ENCODE assay signal across 14 mouse cellular contexts in the genomic region with DNA sequence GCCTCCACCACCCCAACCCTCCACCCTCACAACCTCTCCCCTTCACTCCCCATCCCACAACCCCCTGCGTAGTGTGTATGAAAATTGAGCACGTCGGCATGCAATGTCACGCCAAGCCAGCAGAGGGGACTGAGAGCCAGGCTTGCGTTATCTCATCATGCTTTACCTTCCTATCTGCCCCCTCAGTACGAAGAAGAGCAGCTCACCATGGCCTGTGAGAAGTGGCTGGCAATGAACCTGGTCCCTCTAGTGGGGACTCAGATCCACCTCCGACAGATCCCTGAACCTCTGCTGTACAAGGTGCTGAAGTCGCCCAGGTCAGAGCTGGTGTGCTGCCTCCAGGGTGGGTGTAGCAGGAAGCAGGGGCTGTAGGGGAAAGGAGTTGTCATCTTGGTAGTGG. TPM values are rescaled to one million over a fixed set of nuclear protein-coding genes. Genes with fewer than 3 reads are reported as not detected.
DNase-seq lines count a peak whose midpoint lies in the region; ATAC-seq and TF ChIP-seq lines count a peak whose summit lies in the region.
"Had no signal": no experiment of that assay in that cellular context is flagged by ENCODE, and none has a peak within 500 bp of the region (broad histone marks: within the 10 kb centered on the region; RNA-seq: fewer than 3 reads in every experiment).

No protein-coding gene starts in this region.

- H3K4me3 ChIP-seq in spleen, adult 2 months (ENCODE audit: extremely low read depth, insufficient read depth, insufficient read length), result no peak overlapping the region
- H3K4me3 ChIP-seq: gastrocnemius, adult 2 months had no signal

- no peak for TF ChIP-seq POLR2A in spleen, adult 2 months (IDR thresholded peaks at IDR 0.05; ENCODE audit: low read depth, low read length)

- DNase-seq in embryo, embryonic 10.5 days (ENCODE audit: low spot score), result peak; percentile 11
- DNase-seq in embryo, embryonic 11 days, result no peak
- no peak for DNase-seq in spleen, adult 2 months (ENCODE audit: low read depth in 1 of 2, low spot score in 2 of 2)
- DNase-seq in spleen, adult 12 weeks (ENCODE audit: low spot score), result no peak
- peak; percentile 41 for DNase-seq in thymus, postnatal 14 days
- DNase-seq in cerebellum, postnatal 10 days, result no peak
- no peak for DNase-seq in heart, postnatal 14 days
- DNase-seq: cerebellum, adult 11-12 months; gastrocnemius, adult 2 months; heart, postnatal 10 days; kidney, postnatal 10 days; lung, postnatal 36 days had no signal

- H3K27ac ChIP-seq in spleen, adult 2 months (ENCODE audit: insufficient read depth, low read length), result no peak overlapping the region
- H3K27ac ChIP-seq: gastrocnemius, adult 2 months had no signal

- WGBS in spleen, adult 2 months, result 76% methylated on average over 8 of the region's 8 CpGs

- no peaks in the 10 kb centered on the region for H3K36me3 ChIP-seq in spleen, adult 2 months (ENCODE audit: control insufficient read depth, insufficient read depth, low read length)

- H3K4me1 ChIP-seq in spleen, adult 2 months (ENCODE audit: control insufficient read depth, insufficient read depth, insufficient read length), result peaks cover 15% of the 10 kb centered on the region; the same call in 1 of the 2 replicates

- TF ChIP-seq CTCF in spleen, adult 2 months (IDR thresholded peaks at IDR 0.05; ENCODE audit: extremely low read depth, insufficient read depth, insufficient read length, insufficient replicate concordance), result peak; percentile 18; the same call in 1 of the 2 replicates

- no peaks in the 10 kb centered on the region for H3K27me3 ChIP-seq in spleen, adult 2 months (ENCODE audit: control insufficient read depth, insufficient read depth, low read length)

- ATAC-seq in granulocyte monocyte progenitor cell, adult 5-6 weeks (replicated peaks; ENCODE audit: poor library complexity, severe bottlenecking), result peak; percentile 60

- intact Hi-C loops in heart, postnatal 14 days (cut with DNase I), result no loop called here

RNA-seq across cellular contexts. Expression of gene Btbd16, which starts 22.9 kb away (rescaled TPM):
- 0.16 and 0.20 TPM in 2 replicates for polyA plus RNA-seq in spleen, adult 2 months (2012; rRNA removed)
- 1.1 TPM in 1 of 2 replicates, not detected in the other for total RNA-seq in granulocyte monocyte progenitor cell, adult 5-6 weeks (2014; fragmentation: Nextera tagmentation)
- total RNA-seq in granulocyte monocyte progenitor cell, adult 5-6 weeks (2017), result 0.47 TPM in 1 of 2 replicates, not detected in the other
- total RNA-seq in heart, postnatal 14 days (2021), result under 1 TPM in 1 of 2 experiments, not detected in 1; 0.12 TPM
- total RNA-seq: gastrocnemius, adult 2 months had no signal
- polyA plus RNA-seq: neural tube, embryonic 11.5 days had no signal

Comparison
In these comparisons a context has a peak if more than half of its experiments do, and no peak if none do; other contexts are left out.
1. DNase-seq: peak in embryo, embryonic 10.5 days (single experiment) and thymus, postnatal 14 days (single experiment); none in embryo, embryonic 11 days (single experiment), spleen, adult 2 months (0 of 2), spleen, adult 12 weeks (single experiment), cerebellum, postnatal 10 days (0 of 2) and heart, postnatal 14 days (0 of 2).